ENCODE assay signal across 31 mouse cellular contexts in the genomic region with DNA sequence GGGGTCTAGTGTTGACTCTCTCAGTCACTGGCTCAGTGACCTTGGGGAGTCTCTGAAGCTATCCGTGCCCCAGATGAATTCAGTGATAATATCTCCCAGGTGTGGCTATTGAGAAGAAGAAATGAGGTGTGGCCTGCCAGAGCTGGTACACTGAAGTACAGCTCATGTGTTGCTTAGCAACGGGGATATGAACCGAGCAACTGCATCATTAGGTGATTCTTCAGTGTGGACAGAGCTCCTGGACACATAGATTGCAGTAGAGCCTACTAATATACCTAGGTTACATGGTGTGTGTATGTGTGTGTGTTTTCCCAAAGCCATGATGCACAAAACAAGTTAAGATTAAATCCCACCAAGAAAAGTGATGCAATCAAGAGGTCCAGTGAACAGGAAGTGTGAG.
A peak's percentile ranks its signal among the peaks of the same experiment; 100 is the strongest.
DNase-seq lines count a peak whose midpoint lies in the region; ATAC-seq lines count a peak whose summit lies in the region.
"Had no signal": no experiment of that assay in that cellular context is flagged by ENCODE, and none has a peak within 500 bp of the region (broad histone marks: within the 10 kb centered on the region; RNA-seq: fewer than 3 reads in every experiment).

No protein-coding gene starts in this region.

- H3K4me3 ChIP-seq in hindbrain, embryonic 15.5 days, result no peak overlapping the region
- H3K4me3 ChIP-seq in hindbrain, embryonic 12.5 days, result no peak overlapping the region
- no peak overlapping the region for H3K4me3 ChIP-seq in neural tube, embryonic 13.5 days
- H3K4me3 ChIP-seq in hindbrain, embryonic 16.5 days (ENCODE audit: low read length), result no peak overlapping the region
- H3K4me3 ChIP-seq in neural tube, embryonic 15.5 days (replicated peaks), result no peak overlapping the region
- H3K4me3 ChIP-seq: embryonic facial prominence, embryonic 13.5 days; forebrain, embryonic 10.5 days; forebrain, embryonic 15.5 days; kidney, embryonic 15.5 days; left cerebral cortex, adult 2 months; limb, embryonic 13.5 days; neural tube, embryonic 12.5 days had no signal

- H3K9ac ChIP-seq in hindbrain, embryonic 15.5 days, result no peak overlapping the region
- no peak overlapping the region for H3K9ac ChIP-seq in hindbrain, embryonic 12.5 days
- H3K9ac ChIP-seq in neural tube, embryonic 13.5 days, result no peak overlapping the region
- no peak overlapping the region for H3K9ac ChIP-seq in hindbrain, embryonic 16.5 days (ENCODE audit: low read depth, low read length)
- no peak overlapping the region for H3K9ac ChIP-seq in neural tube, embryonic 15.5 days (replicated peaks)
- H3K9ac ChIP-seq: embryonic facial prominence, embryonic 13.5 days; forebrain, embryonic 15.5 days; kidney, embryonic 15.5 days; limb, embryonic 13.5 days; neural tube, embryonic 12.5 days had no signal

- peaks cover 19% of the 10 kb centered on the region for H3K4me1 ChIP-seq in hindbrain, embryonic 15.5 days (replicated peaks)
- H3K4me1 ChIP-seq in hindbrain, embryonic 12.5 days, result peaks cover 5% of the 10 kb centered on the region; the same call in 1 of the 2 replicates
- peaks cover 29% of the 10 kb centered on the region for H3K4me1 ChIP-seq in neural tube, embryonic 13.5 days (replicated peaks)
- H3K4me1 ChIP-seq in hindbrain, embryonic 16.5 days (ENCODE audit: control insufficient read depth, insufficient read depth, low read depth, low read length), result no peaks in the 10 kb centered on the region
- H3K4me1 ChIP-seq in neural tube, embryonic 15.5 days, result peaks cover 15% of the 10 kb centered on the region
- H3K4me1 ChIP-seq: neural tube, embryonic 12.5 days had no signal

- peak overlapping the region; percentile 63 for H3K27ac ChIP-seq in hindbrain, embryonic 15.5 days (replicated peaks)
- no peak overlapping the region for H3K27ac ChIP-seq in hindbrain, embryonic 12.5 days
- peak overlapping the region; percentile 35 for H3K27ac ChIP-seq in neural tube, embryonic 13.5 days (replicated peaks)
- 0 out of 2 replicates have a peak overlapping the region, but pooled peaks have one; percentile 50 for H3K27ac ChIP-seq in hindbrain, embryonic 16.5 days (ENCODE audit: low read depth, low read length)
- peak overlapping the region; percentile 41; the same call in 1 of the 2 replicates for H3K27ac ChIP-seq in neural tube, embryonic 15.5 days (replicated peaks)
- H3K27ac ChIP-seq: embryonic facial prominence, embryonic 13.5 days; forebrain, embryonic 10.5 days; forebrain, embryonic 15.5 days; kidney, embryonic 15.5 days; left cerebral cortex, adult 2 months; limb, embryonic 13.5 days; macrophage; neural tube, embryonic 12.5 days had no signal

- H3K27me3 ChIP-seq in hindbrain, embryonic 15.5 days, result no peaks in the 10 kb centered on the region
- H3K27me3 ChIP-seq in hindbrain, embryonic 12.5 days, result no peaks in the 10 kb centered on the region
- H3K27me3 ChIP-seq in neural tube, embryonic 13.5 days, result no peaks in the 10 kb centered on the region
- H3K27me3 ChIP-seq in hindbrain, embryonic 16.5 days (replicated peaks; ENCODE audit: control insufficient read depth, insufficient read depth, low read length), result no peaks in the 10 kb centered on the region
- H3K27me3 ChIP-seq in neural tube, embryonic 15.5 days (replicated peaks), result no peaks in the 10 kb centered on the region
- H3K27me3 ChIP-seq: embryonic facial prominence, embryonic 13.5 days; forebrain, embryonic 15.5 days; kidney, embryonic 15.5 days; limb, embryonic 13.5 days; neural tube, embryonic 12.5 days had no signal

- H3K4me2 ChIP-seq in hindbrain, embryonic 15.5 days, result no peak overlapping the region
- H3K4me2 ChIP-seq in hindbrain, embryonic 12.5 days (replicated peaks), result no peak overlapping the region
- no peak overlapping the region for H3K4me2 ChIP-seq in neural tube, embryonic 13.5 days
- H3K4me2 ChIP-seq in hindbrain, embryonic 16.5 days (ENCODE audit: low read length), result no peak overlapping the region
- no peak overlapping the region for H3K4me2 ChIP-seq in neural tube, embryonic 15.5 days
- H3K4me2 ChIP-seq: embryonic facial prominence, embryonic 13.5 days; forebrain, embryonic 15.5 days; heart, embryonic 11.5 days; kidney, embryonic 15.5 days; limb, embryonic 13.5 days; liver, embryonic 11.5 days; neural tube, embryonic 12.5 days had no signal

- peak; percentile 73 for ATAC-seq in hindbrain, embryonic 15.5 days (ENCODE audit: low FRiP score, low read depth)
- ATAC-seq in hindbrain, embryonic 12.5 days (ENCODE audit: low FRiP score), result no peak
- ATAC-seq in neural tube, embryonic 13.5 days (ENCODE audit: low read depth), result peak; percentile 66
- ATAC-seq in hindbrain, embryonic 16.5 days, result peak; percentile 87
- peak; percentile 79 for ATAC-seq in neural tube, embryonic 15.5 days (ENCODE audit: low FRiP score)
- ATAC-seq: CD4-positive, CD25-positive, alpha-beta regulatory T cell, adult 4 months; forebrain, embryonic 15.5 days had no signal

- H3K9me3 ChIP-seq in hindbrain, embryonic 15.5 days, result no peaks in the 10 kb centered on the region
- no peaks in the 10 kb centered on the region for H3K9me3 ChIP-seq in hindbrain, embryonic 12.5 days (replicated peaks)
- H3K9me3 ChIP-seq in neural tube, embryonic 13.5 days, result no peaks in the 10 kb centered on the region
- H3K9me3 ChIP-seq in hindbrain, embryonic 16.5 days (ENCODE audit: control insufficient read depth, low read length), result no peaks in the 10 kb centered on the region
- no peaks in the 10 kb centered on the region for H3K9me3 ChIP-seq in neural tube, embryonic 15.5 days (replicated peaks)
- H3K9me3 ChIP-seq: embryonic facial prominence, embryonic 13.5 days; forebrain, embryonic 10.5 days; forebrain, embryonic 15.5 days; kidney, embryonic 15.5 days; limb, embryonic 13.5 days; neural tube, embryonic 12.5 days had no signal

- H3K36me3 ChIP-seq in hindbrain, embryonic 15.5 days, result no peaks in the 10 kb centered on the region
- no peaks in the 10 kb centered on the region for H3K36me3 ChIP-seq in hindbrain, embryonic 12.5 days
- no peaks in the 10 kb centered on the region for H3K36me3 ChIP-seq in neural tube, embryonic 13.5 days
- no peaks in the 10 kb centered on the region for H3K36me3 ChIP-seq in hindbrain, embryonic 16.5 days (ENCODE audit: control insufficient read depth, insufficient read depth, low read length)
- H3K36me3 ChIP-seq in neural tube, embryonic 15.5 days, result no peaks in the 10 kb centered on the region
- H3K36me3 ChIP-seq: embryonic facial prominence, embryonic 13.5 days; forebrain, embryonic 10.5 days; forebrain, embryonic 15.5 days; kidney, embryonic 15.5 days; limb, embryonic 13.5 days; neural tube, embryonic 12.5 days had no signal

- no peak for DNase-seq in neural tube, embryonic 10.5 days (ENCODE audit: extremely low spot score, low spot score)
- no peak for DNase-seq in urinary bladder, postnatal 14 days (ENCODE audit: low spot score)
- no peak for DNase-seq in urinary bladder, adult 2 months (ENCODE audit: low spot score)
- DNase-seq: adrenal gland, postnatal 10 days; cerebellum, adult 18-20 months; cerebellum, postnatal 10 days; gastrocnemius, postnatal 25 days; heart, adult 18-20 months; heart, postnatal 36 days; kidney, adult 18-20 months; kidney, postnatal 25 days; lung, adult 18-20 months; lung, postnatal 10 days; retina, postnatal 1 day; right cerebral cortex, postnatal 14 days had no signal

- 50% methylated on average over 3 of the region's 3 CpGs for WGBS in hindbrain, embryonic 15.5 days
- WGBS in hindbrain, embryonic 12.5 days, result 69% methylated on average over 3 of the region's 3 CpGs
- 51% methylated on average over 3 of the region's 3 CpGs for WGBS in neural tube, embryonic 13.5 days
- 62% methylated on average over 3 of the region's 3 CpGs for WGBS in hindbrain, embryonic 16.5 days
- WGBS in neural tube, embryonic 15.5 days, result 54% methylated on average over 3 of the region's 3 CpGs
